Mouse (Mus musculus) R1 (cell line): ENCODE results near the gene Irf6.

ENCODE experiments used
- DNase-seq: peaks from one replicate; pipeline ENCODE4 v3.0.0-alpha.2; 2018; ENCODE audit warnings: low read depth, low spot score

Gene Irf6

DNA sequence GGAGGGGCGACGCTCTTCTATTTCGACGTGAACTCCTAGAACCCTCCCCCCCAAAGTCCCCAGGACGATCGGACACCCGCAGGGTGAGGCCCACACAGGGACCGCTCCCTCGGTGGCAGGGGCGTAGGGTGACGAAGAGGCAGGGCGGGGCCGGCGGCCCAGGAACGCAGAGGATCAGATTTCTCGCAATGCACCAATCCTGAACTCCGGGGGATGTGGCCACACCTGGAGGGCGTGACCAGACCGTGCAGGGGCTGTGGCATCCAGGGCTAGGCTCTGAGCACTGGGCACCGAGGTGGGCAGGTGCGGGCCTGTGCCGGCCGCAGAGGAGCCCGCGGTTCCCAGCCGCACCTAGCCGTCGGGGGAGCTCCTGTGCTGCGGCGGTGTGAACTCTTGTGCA lies at the start of gene Irf6:
TSS of gene Irf6 (plus strand) at position 240 of the 400 bp plus-strand sequence.
- DNase-seq: peak; percentile 87

DNA sequence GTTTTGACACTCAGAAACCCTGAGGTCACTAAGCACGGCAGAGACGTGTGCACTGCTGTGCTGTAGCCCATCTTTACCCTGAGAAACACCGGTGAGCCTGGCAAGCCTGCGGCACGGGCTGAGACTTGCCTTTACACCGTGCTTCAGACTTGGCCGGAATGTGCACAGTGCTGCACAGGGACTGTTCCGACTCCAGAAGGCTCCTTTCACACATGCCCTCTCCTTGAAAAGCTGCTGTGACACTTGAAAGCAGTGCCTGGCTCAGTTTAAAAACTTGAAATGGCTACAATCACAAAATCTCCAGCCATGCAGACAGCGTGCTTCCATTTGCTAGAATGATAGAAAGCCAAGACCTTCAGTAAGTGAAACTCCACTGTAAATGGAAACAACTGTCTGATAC lies 40.8 kb upstream of the Irf6 start:
- no peak for DNase-seq

DNA sequence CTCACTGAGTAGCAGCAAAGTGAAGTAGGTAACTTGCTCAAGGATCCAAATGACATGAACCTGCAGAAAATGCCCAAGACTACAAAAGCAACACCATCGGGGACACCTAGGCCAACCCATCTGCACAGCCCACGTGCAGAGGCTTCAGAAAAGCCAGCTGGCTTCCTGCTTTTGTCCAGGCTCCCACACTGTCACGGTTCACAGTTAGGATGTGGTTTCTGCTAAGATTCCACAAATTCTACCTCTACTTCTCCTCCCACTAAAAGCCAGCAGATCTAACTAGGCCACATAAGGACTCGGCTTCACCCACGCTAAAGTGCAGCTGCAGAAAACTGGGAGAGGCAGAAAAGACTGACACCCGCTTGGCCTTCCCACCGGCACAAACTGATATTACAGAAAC lies 30.1 kb upstream of the Irf6 start:
- DNase-seq: no peak

DNA sequence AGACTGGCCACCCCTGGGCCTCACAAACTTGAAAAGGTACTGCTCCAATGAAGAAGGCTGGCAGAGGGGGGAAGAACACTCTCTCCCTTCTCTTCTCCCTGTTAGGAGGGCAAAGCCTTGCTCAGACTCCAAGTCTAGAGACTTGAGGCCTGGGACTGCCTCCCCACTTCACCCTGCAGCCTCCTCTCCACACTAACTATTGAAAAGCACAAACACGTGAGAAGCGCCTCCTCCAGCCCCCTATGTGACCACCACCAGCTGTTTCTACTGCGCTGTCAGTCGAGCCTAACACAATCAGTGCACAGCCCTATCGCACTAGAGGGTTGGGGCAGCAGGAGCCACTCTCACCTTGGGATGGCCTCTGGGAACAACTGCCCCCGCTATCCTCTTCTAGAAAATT lies 29.6 kb upstream of the Irf6 start:
- DNase-seq: no peak

DNA sequence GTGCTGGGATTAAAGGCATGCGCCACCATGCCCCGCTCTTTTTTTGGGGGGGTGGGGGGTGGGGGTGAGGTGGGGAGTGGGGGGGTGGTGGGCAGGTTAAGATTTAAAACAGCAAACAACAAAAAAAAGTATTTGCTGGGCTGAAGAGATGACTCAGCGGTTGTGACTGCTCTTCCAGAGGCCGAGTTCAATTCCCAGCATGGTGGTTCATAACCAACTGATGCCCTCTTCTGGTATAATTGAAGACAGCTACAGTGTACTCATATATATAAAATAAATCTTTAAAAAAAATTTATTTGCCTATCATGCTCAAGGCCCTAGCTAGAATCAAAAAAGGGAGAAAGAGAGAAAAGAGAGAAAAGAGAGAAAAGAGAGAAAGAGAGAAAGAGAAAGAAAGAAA lies 27.1 kb upstream of the Irf6 start:
- DNase-seq: no peak

DNA sequence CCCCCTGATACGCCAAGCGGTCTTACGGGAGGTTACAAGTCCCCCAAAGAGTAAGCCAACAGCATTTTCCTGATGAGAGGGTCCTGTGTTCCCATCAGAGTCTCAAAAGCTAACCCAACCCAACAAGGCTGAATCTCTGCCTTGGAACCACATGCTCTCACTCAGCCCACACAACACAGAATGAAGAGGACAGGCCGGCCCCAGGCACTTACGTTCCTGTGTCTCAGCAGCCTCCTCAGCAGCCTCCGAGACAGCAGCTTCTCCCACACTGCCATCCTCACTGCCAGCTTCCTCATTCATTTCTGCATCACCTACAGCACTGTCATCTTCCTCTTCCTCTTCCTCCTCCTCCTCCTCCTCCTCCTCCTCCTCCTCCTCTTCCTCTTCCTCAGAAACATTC lies 24.9 kb upstream of the Irf6 start:
- DNase-seq: no peak

DNA sequence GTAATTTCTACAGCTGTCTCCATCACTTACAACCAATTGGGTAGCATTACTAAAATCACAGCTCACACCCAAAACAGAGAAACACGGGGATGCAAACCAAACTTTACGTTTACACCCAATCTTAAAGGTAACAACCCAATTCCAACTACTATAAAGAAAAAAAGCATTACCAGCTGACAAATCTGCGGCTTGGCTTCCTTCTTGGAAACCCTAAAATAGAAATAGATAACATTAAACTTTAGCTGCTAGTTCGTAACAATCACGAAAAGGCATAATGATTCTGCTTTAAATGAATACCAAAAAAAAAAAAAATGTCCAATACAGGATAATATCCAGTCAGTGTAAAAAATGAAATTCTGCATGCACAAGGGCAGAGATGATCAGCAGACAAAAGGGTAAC lies 23.6 kb upstream of the Irf6 start:
- no peak for DNase-seq

DNA sequence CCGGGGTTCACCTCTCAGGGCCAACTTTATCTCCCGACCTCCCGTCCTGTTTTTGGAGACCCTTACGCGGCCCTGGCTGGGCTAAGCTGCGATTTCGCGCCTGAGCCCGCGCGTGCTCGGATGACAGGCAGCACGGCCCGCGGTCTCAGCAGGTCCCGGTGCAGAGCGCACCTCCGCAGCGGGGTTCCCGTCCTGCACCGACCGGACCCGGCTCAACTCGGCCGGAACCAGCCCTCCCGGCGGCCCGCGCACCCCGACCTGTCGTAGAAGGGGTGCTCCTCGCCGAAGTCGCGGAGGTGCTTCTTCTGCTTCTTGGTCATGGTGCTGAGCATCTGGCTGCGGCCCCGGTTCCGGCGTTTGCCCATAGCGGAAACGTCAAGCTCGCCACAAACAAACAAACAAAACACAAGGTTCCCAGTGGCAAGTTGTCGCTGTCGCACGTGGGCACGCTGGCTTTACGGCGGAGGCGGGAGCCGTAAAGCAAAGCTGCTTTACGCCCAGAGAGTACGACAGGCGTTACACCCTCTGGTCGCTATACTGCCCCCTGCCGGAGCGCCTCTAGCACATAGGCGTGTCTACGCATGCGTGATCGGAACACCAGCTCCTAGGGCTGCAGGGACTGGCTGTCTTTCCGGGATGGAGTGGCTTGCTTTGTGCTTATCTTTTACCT lies 23.0 kb upstream of the Irf6 start, which contains the start of gene Diexf:
TSS of gene Diexf (minus strand) at position 487 of the 670 bp plus-strand sequence.
- peak; percentile 98 for DNase-seq

DNA sequence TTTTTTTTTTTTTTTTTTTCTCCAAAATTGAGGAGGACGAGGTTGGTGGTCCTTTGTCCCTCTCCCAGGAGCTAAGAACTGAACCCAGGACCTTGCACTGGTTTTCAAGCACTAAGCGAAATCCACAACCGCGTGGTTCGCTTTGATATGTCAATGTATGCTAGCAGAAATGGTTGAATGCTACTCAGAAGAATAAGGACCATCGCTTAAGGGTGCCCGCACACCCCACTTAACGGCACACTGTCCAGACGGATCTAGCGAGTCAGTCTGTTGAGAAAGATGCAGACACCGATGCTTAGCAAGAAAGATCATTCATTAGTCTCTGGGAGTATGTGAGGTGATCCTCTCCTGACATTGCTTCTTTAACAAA lies 22.5 kb upstream of the Irf6 start:
- DNase-seq: no peak

DNA sequence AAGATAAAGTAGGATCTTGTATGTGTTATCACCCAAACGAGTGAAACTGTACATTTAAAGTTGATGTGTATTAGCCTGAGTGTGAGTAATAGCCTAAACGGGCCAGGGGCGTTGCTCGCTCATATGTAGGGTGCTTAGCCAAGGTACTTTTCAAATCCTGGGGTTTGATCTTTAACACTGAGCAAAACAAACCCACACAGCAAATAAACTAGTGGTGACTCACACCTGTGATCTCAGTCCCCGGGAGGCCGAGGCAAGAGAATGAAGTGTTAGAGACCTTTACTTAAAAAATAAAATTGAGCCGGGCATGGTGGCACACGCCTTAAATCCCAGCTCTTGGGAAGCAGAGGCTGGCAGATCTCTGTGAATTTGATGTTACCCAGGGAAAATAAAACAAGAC lies 22.1 kb upstream of the Irf6 start:
- no peak for DNase-seq

DNA sequence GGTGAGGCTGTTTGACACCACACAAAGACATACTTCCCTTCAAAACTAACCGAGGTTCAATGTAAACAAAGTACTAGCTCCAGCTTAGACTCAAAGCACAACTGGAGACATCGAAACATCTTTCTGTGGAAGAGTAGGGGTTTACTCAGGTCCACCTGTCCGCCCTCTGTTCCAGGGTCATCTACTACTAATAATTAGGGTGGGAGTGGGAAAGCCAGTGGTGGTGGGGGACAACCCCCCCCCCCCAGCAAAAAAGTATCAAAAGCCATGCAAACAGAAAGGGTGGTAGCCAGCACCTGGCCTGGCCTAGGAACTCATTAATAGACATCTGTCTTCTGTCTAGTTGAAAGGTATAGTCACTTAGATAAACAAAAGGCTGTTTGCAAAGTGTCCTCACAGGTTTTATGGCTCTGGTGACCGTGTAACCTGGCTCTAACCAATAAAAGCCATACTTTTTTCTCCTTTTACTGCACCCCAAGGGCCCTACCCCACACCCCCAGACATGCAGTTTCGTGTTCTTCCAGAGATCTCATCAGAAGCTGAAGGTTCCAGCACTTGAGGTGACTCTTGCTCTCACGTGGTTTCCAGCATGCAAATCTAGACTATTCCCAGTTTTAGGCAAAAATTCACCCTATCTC lies 21.5 kb upstream of the Irf6 start:
- DNase-seq: no peak

DNA sequence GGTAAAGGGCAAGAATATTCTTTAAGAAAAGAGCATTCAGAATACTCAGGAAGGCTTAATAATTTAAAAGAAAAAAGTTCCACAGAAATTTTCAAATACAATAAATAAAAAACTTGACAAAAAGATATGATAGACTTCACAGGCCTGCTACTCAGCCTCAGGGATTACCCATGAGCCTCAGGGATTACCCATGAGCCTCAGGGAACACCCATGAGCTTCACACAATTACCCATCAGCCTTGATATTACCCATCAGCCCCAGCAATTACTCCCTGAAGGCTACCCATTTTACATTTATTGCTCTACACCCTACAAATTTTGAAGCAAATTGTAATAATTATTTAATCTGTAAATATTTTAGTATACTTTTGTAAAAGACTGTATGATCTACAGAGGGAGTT lies 20.5 kb upstream of the Irf6 start:
- DNase-seq: no peak

DNA sequence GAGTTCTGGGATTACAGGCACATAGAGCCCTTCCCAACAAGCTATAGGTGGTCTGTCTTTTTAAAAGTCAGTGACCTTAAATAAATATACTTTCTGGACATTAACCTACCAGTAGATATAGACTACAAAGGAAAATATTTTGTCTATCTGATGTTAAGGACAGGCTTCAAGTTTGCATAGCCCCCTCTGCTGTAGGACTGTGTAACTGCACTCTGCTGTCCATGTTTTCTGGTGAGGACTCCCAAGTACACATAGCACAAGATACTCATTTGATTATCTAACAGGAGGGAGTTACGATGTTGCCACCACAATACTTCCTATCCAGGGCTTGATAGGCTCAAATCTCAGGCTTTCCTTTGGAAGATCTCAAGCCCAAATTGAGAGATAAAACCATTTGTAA lies 19.2 kb upstream of the Irf6 start:
- DNase-seq: peak; percentile 65

DNA sequence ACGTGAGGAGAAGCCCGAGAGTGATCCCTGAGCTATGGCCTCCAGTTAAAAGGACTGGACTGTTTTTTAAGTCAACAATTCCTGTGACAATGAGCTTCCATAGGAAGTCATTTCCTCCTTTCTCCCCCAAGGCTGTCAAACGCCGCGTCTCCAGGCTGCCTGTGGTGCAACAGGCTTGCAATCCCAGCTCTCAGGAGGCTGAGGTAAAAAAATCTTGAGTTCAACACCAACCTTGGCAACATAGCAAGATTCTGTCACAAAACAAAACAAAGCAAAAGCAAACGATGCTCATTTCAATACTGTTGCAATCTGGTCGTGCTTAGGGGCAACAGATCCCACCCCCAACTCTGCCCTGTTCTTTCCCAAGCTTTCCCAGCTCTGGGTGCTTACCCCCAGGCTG lies 14.8 kb upstream of the Irf6 start:
- DNase-seq: no peak

DNA sequence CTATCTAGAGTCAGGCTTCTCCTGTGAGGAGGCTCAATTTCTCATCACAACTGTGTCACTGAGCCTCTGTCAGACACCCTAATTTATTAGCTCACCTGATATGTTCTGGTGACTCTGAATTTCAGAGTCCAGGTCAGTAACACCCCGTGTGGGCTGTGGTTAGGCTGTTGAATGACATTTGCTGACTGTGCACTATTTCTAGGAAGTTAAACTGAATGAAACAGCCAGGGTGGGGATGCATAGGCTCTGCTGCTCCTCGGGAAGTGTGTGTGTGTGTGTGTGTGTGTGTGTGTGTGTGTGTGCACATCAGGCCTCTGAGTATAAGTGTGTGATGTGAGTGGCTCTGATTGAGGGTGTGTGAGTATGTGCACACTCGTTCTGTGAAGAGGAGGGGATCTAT lies 14.2 kb upstream of the Irf6 start:
- DNase-seq: no peak

DNA sequence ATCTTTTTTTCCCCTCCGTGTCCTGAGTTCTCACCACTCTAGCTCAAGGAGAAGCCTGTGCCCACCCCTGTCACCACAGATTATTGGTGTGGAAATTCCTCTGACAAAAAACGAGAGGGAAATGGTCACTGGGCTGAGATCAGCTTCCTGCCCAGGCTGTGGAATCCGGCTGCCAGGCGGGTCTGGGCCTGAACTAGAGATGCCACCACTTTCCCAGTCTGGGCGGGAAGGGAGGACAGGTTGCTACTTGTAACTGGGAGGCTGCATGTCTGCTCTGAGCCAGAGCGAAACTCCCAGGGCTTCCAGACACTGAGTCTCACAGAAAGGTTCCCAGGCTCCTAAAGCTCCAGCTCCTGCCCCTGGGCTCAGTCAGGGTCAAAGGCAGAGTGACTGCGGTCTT lies 11.8 kb upstream of the Irf6 start:
- DNase-seq: no peak

DNA sequence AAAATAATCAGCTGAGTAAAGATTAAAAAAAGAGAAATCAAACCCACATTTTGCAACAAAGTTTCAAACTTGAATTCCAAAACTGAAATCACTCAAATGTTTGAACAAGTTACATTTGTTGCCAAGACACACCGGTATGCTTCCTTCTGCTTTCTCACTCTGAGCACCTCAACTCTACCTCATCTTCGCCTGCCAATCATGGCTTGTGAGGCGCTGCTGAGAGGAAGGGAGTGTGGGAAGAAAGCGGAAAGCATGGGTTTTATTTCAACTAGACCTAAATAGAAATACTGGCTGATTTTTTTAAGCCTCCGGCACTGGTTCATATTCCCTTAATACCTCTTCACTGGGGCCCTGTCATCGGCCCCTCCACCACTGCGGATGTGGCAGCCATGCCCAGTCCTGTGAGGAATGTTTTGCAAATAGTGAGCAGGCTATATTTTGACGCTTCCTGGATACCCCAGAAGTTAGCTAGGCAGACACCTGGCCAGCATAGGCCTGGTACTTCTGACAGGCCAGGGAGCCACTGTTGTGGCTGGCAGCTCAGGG lies 10.3 kb upstream of the Irf6 start:
- no peak for DNase-seq

DNA sequence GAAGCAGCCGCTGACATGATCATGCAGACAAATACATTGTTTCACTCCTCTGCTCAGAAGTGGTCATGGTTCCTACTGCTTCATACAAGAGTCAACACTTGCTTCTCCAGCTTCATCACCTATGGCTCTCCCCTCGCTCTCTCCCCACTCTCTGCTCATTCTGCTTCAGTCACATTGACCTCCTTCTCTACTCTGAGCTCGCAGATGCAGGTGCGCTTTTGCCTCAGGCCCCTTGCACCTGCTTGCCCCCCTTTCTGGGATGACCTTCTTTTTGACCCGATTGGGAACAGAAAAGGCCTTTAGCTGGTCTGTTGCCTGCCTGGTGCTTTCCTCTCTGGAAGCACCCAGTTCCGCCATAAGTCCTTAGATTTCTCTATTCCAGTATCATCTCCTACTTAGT lies 8.4 kb upstream of the Irf6 start:
- no peak for DNase-seq

DNA sequence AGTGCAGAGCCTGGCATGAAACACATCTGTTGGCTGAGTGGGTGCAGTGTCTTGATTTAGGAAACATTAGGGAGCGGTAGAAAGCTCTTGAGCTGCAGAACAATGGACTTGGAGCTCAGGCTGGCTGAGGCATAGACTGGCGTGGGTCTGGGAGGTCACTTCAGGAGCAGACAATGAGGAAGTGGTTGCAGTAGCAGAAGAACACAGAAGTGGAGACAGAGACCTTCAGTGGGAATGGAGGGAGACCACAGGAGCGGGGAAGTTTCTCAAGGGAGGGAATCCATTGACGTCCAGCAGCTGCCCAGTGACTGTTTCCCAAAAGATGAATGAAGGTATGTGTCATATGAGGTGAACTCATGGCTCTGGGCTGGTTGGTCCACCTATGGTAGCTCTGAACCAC lies 7.8 kb upstream of the Irf6 start:
- DNase-seq: no peak

DNA sequence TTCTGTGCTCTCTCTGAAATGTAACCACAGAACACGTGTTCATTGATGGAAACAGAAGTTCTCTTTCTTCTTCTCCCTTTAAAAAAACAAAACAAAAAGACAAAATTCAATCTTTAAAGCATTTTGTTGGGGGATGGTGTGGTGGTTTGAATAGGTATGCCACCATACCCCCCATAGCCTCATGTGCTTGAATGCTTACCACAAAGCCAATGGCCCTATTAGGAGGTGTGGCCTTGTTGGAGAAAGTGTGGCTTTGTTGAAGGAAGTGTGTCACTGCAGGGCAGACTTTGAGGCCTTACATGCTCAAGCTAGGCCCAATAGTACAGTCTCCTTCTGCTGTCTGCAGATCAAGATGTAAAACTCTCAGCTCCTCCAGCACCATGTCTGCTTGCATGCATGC lies 6.5 kb upstream of the Irf6 start:
- DNase-seq: no peak

DNA sequence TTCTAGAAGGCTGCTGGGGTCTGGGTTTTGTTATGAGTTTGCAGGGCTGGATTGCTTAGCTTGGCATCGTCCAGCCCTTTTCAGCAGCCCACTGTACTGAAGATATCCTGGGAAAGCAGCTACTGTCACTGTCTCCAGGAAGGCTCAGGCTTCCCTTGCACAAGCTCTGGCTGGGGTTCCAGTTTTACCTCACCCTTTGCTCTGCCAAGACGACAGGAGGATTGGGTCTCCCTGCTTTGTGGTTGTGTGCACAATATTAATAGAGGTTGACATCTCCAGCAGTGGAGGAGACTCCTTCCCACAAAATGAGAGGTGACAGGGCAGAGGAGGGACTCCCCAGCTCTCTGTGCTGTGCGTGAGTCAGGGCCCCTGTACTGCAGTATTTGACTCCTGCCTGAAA lies 3.7 kb upstream of the Irf6 start:
- DNase-seq: no peak

DNA sequence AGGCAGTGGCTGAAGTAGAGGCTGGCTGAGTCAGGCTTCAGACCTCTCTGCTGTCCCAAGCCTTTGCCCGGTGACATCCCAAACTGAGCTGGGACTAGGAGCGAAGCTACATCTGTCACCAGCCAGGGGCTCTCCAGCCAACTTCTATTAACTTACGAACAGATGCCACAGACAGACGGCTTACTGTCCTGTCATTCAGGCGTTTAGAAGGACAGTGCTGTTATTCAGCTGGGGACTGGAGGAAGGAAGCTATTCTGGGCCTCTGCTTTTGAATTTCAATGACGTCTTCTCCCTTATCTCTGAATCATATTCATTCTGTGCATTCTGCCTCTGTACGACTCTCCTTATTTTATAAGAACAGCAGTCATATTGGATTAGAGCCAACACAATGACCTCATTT lies 1.8 kb upstream of the Irf6 start:
- DNase-seq: no peak

DNA sequence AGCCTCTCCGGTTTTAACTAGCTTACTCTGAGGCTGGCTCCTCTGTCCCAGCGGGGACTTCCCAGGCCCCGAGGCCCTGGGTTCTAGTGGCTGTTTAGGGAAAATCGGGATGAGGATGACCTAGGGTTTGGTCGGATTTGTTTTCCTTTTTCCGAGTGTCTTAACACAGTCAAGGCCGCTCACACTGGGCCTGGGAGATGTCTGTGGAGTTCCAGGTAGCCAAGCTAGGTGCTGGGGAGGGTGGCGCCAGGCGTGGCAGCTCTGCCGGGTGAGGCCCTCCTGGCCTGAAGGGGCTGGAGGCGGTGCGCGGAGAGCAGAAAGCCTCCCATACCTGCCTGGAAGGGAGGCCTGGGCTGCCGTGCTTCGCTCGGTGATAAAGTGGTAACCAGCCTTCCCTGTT lies 650 bp downstream of the Irf6 start:
- no peak for DNase-seq
